Comparison of ENCODE assay signal across 27 mouse cellular contexts in the genomic region with DNA sequence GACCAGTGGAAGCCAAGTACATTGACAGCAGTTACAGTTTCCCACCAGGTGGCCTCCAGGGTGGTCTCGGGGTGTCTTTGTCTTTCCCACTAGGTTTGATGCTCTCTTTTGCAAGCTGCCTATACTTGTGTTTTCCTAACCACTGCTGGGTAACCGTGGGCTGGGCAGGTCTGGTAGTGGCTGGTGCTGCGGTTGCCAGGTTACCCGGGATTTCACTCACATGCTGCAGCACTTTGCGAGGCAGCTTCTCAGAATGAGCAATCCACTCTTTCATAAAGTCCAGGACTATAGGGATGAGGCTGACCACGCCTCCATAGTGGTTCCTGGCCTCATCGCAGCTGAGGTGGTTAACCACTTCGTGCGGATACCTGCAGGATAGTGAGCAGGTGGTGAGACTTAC. TPM values are rescaled to one million over a fixed set of nuclear protein-coding genes. Genes with fewer than 3 reads are reported as not detected.
DNase-seq lines count a peak whose midpoint lies in the region; ATAC-seq lines count a peak whose summit lies in the region.
"Had no signal": no experiment of that assay in that cellular context is flagged by ENCODE, and none has a peak within 500 bp of the region (broad histone marks: within the 10 kb centered on the region; RNA-seq: fewer than 3 reads in every experiment).

No protein-coding gene starts in this region.

- no peaks in the 10 kb centered on the region for H3K9me3 ChIP-seq in embryonic facial prominence, embryonic 13.5 days
- no peaks in the 10 kb centered on the region for H3K9me3 ChIP-seq in embryonic facial prominence, embryonic 10.5 days
- H3K9me3 ChIP-seq: forebrain, embryonic 10.5 days; forebrain, embryonic 13.5 days; heart, embryonic 12.5 days; heart, embryonic 15.5 days; hindbrain, embryonic 10.5 days; hindbrain, embryonic 13.5 days had no signal

- H3K4me2 ChIP-seq in embryonic facial prominence, embryonic 13.5 days = no peak overlapping the region
- H3K4me2 ChIP-seq: forebrain, embryonic 13.5 days; heart, embryonic 12.5 days; heart, embryonic 15.5 days; hindbrain, embryonic 13.5 days had no signal

- H3K9ac ChIP-seq in embryonic facial prominence, embryonic 13.5 days = 0 out of 2 replicates have a peak overlapping the region, but pooled peaks have one; percentile 1
- H3K9ac ChIP-seq: forebrain, embryonic 13.5 days; heart, embryonic 12.5 days; heart, embryonic 15.5 days; hindbrain, embryonic 13.5 days had no signal

- no peak for DNase-seq in embryonic facial prominence, embryonic 10.5 days (ENCODE audit: low spot score)
- peak; percentile 24 for DNase-seq in layer of hippocampus, adult 9-11 months
- no peak for DNase-seq in layer of hippocampus, postnatal 36 days
- DNase-seq in right cerebral cortex, adult 18-20 months = peak; percentile 34
- no peak for DNase-seq in right cerebral cortex, postnatal 14 days
- peak; percentile 6 for DNase-seq in R1 (ENCODE audit: low read depth, low spot score)
- no peak for DNase-seq in kidney, postnatal 4 days
- DNase-seq: adrenal gland, postnatal 10 days; adrenal gland, postnatal 36 days; cerebellum, adult 11 months; cerebellum, adult 2 months; cerebellum, adult 9-11 months; cerebellum, postnatal 25 days; gastrocnemius, postnatal 25 days; heart, adult 18-20 months; heart, postnatal 10 days; heart, postnatal 36 days had no signal

- WGBS in embryonic facial prominence, embryonic 13.5 days = 78% methylated on average over 9 of the region's 9 CpGs
- 80% methylated on average over 9 of the region's 9 CpGs for WGBS in embryonic facial prominence, embryonic 10.5 days

- no peaks in the 10 kb centered on the region for H3K4me1 ChIP-seq in embryonic facial prominence, embryonic 13.5 days
- peaks cover 4% of the 10 kb centered on the region for H3K4me1 ChIP-seq in embryonic facial prominence, embryonic 10.5 days
- H3K4me1 ChIP-seq: forebrain, embryonic 13.5 days; heart, embryonic 12.5 days; heart, embryonic 15.5 days; hindbrain, embryonic 13.5 days had no signal

- no peak overlapping the region for H3K4me3 ChIP-seq in embryonic facial prominence, embryonic 13.5 days
- H3K4me3 ChIP-seq in embryonic facial prominence, embryonic 10.5 days = no peak overlapping the region
- H3K4me3 ChIP-seq: forebrain, embryonic 10.5 days; forebrain, embryonic 13.5 days; heart, embryonic 12.5 days; heart, embryonic 15.5 days; hindbrain, embryonic 10.5 days; hindbrain, embryonic 13.5 days had no signal

- ATAC-seq in embryonic facial prominence, embryonic 13.5 days (ENCODE audit: insufficient number of reproducible peaks, insufficient read depth, low FRiP score, low TSS enrichment, low read depth) = no peak
- ATAC-seq: forebrain, embryonic 13.5 days; forebrain, embryonic 16.5 days had no signal

- no peak overlapping the region for H3K27ac ChIP-seq in embryonic facial prominence, embryonic 13.5 days
- no peak overlapping the region for H3K27ac ChIP-seq in embryonic facial prominence, embryonic 10.5 days (replicated peaks)
- H3K27ac ChIP-seq: forebrain, embryonic 10.5 days; forebrain, embryonic 13.5 days; heart, embryonic 15.5 days; hindbrain, embryonic 10.5 days; hindbrain, embryonic 13.5 days had no signal

- H3K36me3 ChIP-seq in embryonic facial prominence, embryonic 13.5 days = peaks cover 14% of the 10 kb centered on the region
- peaks cover 12% of the 10 kb centered on the region for H3K36me3 ChIP-seq in embryonic facial prominence, embryonic 10.5 days (replicated peaks)

- no peaks in the 10 kb centered on the region for H3K27me3 ChIP-seq in embryonic facial prominence, embryonic 13.5 days
- H3K27me3 ChIP-seq in embryonic facial prominence, embryonic 10.5 days (replicated peaks; ENCODE audit: low read depth, poor library complexity, severe bottlenecking) = no peaks in the 10 kb centered on the region
- H3K27me3 ChIP-seq: heart, embryonic 12.5 days; heart, embryonic 15.5 days; hindbrain, embryonic 13.5 days had no signal

RNA-seq across cellular contexts. Expression of gene Spaca9, which starts 6.8 kb away (rescaled TPM):
- 0.89 and 1.1 TPM in 2 replicates for polyA plus RNA-seq in embryonic facial prominence, embryonic 13.5 days (2015; fragmentation: Nextera tagmentation; extraction: Ambion mirVana)
- 2.6 and 3.2 TPM in 2 replicates for polyA plus RNA-seq in embryonic facial prominence, embryonic 10.5 days (2016; fragmentation: Nextera tagmentation; extraction: Ambion mirVana)
- not detected for total RNA-seq in layer of hippocampus, postnatal 36 days (2021)
- total RNA-seq: ES-E14; gastrocnemius, adult 8-10 months; gastrocnemius, postnatal 25 days; heart, adult 18-20 months; heart, postnatal 10 days; heart, postnatal 36 days had no signal

RNA-seq across cellular contexts. Expression of gene Ak8, which starts 7.3 kb away (rescaled TPM):
- polyA plus RNA-seq in embryonic facial prominence, embryonic 13.5 days (2015; fragmentation: Nextera tagmentation; extraction: Ambion mirVana) = 0.77 and 0.90 TPM in 2 replicates
- polyA plus RNA-seq in embryonic facial prominence, embryonic 10.5 days (2016; fragmentation: Nextera tagmentation; extraction: Ambion mirVana) = 0.70 and 1.1 TPM in 2 replicates
- total RNA-seq in layer of hippocampus, postnatal 36 days (2021) = 1 to 10 TPM; 1.0 to 1.7 TPM
- total RNA-seq: gastrocnemius, adult 8-10 months; heart, adult 18-20 months; heart, postnatal 10 days; heart, postnatal 36 days had no signal

RNA-seq across cellular contexts. Expression of gene Tsc1, which starts 51.7 kb away (rescaled TPM):
- polyA plus RNA-seq in embryonic facial prominence, embryonic 13.5 days (2015; fragmentation: Nextera tagmentation; extraction: Ambion mirVana) = 23.7 and 23.9 TPM in 2 replicates
- polyA plus RNA-seq in embryonic facial prominence, embryonic 10.5 days (2016; fragmentation: Nextera tagmentation; extraction: Ambion mirVana) = 21.4 and 23.5 TPM in 2 replicates
- total RNA-seq in layer of hippocampus, postnatal 36 days (2021) = 10 to 100 TPM; 41.8 to 44.5 TPM

Comparison
In these comparisons a context has a peak if more than half of its experiments do, and no peak if none do; other contexts are left out.
1. DNase-seq: peak in layer of hippocampus, adult 9-11 months (single experiment), right cerebral cortex, adult 18-20 months (single experiment) and R1 (single experiment); none in embryonic facial prominence, embryonic 10.5 days (single experiment), layer of hippocampus, postnatal 36 days (0 of 2), right cerebral cortex, postnatal 14 days (single experiment) and kidney, postnatal 4 days (0 of 2).